Mouse (Mus musculus): ENCODE measurements around the gene 4930470P17Rik. TPM values are rescaled to one million over a fixed set of nuclear protein-coding genes. Genes with fewer than 3 reads are reported as not detected.

Gene 4930470P17Rik
- total RNA-seq, 2 experiments from 2014 or later: not detected

GRCm38 (mm10) chr2:170578588-170578987 lies 23.2 kb downstream of the 4930470P17Rik start:
- no peak for DNase-seq

DNA sequence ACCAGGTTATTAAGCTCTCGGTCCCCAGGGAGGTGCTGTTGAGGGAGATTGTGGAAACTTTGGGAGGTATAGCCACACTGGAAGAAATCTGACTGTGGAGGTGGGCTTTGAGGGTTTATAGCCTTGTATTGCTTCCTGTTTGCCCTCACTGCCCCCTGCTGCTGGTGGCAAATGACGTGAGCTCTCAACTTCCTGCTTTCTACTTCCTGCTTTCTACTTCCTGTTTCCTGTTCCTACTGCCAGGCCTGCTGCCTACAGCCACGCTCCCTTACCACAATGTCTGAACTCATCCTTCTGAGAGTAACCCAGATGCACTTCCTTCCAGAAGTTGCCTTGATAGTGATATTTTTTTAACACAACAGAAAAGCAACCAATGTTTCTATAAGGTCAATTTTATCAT lies 24.3 kb downstream of the 4930470P17Rik start:
- no peak for DNase-seq

- DNase-seq: no peak
Observed at GRCm38 (mm10) chr2:170576077-170576476, 25.7 kb downstream of the 4930470P17Rik start.

- no peak for DNase-seq
Observed at GRCm38 (mm10) chr2:170564995-170565394, 36.8 kb downstream of the 4930470P17Rik start.

DNA sequence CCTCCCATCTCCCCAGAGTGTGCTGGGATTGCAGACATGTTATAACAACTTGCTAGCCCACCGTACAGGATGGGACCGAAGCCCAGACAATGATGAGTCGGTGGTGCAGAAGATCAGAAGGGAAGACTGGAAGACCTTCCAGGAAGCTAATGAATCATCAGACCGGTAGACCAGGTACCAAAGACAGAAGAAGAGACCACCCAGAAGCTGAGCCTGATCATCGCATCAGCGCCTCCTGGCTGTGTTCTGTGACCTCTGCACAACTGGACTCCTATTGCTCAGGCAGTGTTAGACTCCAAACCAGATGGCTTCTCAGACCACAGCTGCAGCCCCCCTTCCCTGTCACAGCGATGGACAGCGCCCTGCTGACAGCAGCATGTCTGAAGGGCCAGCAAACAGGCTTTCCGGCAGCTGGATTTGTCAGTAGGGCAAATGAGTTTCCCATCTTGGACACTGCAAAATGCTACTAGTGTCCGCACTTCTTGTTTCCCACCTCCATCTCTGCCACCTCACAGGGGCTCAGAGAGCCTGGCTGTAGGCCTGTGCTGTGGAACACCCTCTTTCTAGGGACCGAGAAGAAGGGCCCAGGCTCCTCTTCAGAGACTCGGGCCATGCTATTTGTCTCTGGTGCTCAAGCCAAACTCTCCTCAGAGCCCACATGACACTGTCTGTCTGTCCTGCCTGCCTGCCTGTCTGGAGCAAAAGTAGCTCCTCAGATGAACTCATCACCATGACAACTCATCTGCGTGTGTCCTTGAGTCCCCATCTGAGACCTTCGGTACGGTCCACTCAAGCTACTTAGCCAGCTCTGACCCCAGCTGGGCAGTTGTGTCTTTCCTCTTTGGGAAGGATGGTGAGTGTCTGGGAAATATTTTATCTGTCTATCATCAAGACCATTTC lies 37.6 kb downstream of the 4930470P17Rik start:
- no peak for DNase-seq

- no peak for DNase-seq
Observed at GRCm38 (mm10) chr2:170552088-170552487, 49.7 kb downstream of the 4930470P17Rik start.

DNA sequence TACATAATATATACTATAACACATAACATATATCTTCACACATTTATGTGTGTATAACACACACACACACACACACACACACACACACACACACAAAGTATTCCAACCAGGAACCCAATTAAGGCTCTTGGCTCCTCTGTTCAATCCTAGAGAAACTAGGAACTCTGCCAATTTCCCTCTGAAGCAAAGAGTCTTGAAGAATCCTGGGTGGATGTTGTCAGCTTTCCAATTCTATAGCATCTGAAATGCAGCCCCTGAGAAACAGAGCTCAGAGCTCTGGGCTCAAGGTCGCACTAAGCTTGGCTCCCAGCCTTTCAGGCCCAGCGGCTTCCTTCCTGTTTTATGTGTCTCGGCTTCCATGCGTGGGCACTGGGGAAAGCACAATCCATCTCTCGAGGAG lies 51.6 kb downstream of the 4930470P17Rik start:
- no peak for DNase-seq

DNA sequence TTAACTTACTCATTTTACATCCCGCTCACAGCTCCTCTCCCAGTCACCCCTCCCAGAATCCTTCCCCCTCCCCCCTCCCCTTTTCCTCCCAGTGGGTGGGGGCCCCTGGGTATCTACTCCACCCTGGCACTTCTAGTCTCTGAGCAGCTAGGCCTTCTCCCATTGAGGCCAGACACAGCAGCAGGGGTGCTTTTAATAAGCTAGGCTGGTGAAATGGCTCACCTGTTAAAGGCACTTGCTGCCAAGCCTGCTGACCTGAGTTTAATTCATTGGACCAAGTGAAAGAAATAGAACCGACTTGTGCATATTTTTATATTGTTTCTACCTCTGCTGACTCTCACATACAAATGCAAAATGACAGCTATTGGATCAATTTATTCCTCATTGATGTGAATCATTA lies 52.7 kb downstream of the 4930470P17Rik start:
- no peak for DNase-seq

DNA sequence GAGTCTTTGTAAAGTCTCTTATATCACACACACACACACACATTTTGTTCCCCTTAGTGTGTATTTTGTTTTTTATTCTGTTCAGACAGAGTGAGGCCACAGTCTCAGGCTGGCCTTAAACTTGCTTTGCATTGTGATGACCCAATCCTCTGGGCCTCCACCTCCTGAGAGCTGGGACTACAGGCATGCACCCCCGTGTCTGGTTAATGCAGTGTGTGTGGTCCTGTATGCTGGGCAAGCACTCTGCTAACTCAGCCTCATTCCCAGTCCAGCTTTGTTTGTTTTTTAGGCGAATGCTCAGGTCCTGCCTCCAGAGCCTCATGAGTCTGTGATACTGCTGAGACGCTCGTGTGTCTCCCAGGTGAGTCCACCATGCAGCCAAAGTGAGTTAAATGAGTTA lies 53.8 kb downstream of the 4930470P17Rik start:
- no peak for DNase-seq

DNA sequence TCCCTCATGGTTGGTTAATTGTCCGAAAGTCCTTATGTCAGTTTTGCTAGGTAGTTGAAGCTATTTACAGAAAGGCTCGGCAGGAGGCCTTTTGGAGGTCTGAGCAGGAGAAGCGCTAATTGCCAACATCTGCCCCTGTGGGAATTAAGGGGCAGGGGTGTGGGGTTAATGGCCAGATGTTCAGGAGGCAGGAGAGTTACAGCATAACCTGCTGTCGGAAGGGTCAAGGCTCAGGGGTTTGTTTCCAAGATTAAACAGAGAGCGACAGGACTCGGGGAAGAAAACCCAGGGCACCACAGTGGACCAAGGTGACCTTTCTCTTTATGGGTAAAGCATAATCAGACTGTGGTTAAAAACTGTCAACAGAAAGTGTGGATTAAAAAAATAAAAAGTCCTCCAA lies 54.3 kb downstream of the 4930470P17Rik start:
- no peak for DNase-seq

- no peak for DNase-seq
Observed at GRCm38 (mm10) chr2:170545745-170546144, 56.1 kb downstream of the 4930470P17Rik start.

DNA sequence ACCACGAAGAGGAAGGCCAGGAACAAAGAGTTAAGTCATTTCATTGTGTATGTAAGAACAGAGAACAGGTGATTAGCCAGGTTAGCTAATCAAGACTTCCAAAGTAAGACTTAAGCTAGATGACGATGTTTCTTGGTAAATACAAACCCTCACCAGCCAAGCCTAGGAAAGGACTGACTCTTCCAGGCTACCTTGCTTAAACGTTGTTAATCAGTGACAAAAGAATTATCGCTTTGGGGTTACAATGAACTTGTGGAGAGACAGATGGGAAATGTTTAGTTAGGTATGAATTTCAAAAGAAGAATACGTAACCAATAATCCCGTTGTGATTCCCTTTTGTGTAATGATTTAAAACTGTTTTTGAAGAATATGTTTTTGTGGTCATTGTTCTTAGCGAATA lies 56.9 kb downstream of the 4930470P17Rik start:
- DNase-seq: no peak

DNA sequence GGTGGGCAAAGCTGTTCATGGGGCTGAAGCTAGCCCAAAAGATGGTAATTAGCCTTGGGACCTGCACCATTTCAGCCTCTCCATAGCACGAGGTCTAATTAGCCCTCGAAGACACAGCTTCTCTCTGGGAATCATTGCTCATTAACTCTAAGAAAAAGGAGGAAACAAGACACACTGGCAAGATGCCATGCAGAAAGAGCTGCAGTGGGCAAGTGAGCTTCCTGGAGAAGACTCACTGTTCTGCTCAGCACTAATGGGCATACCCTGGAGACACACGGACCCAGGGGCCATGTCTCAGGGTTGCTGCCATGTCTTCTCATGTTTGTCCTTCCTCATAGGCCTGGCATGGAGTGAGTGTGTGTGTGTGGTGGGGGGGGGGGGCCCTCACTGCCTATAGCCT lies 57.7 kb downstream of the 4930470P17Rik start:
- DNase-seq: no peak

DNA sequence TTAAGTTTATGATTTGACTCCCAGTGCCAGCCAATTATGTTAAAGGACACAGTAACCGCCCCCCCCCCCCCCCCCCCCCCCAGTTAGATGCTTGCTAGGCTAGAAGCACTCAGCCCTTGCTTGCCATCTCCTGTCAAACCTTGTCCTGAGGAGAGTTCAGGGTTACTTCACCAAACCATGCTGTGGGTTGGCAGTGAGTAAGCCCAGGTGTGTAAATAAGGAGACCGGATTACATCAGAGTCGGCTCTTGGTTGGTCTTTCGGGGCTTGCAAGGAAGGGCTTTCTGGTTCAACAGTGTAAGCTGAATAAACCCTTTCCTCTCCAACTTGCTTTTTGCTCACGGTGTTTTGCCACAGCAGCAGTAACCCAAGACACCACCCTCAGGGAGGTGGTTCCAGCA lies 58.2 kb downstream of the 4930470P17Rik start:
- no peak for DNase-seq

GRCm38 (mm10) chr2:170539211-170539610 lies 62.6 kb downstream of the 4930470P17Rik start:
- DNase-seq: no peak

DNA sequence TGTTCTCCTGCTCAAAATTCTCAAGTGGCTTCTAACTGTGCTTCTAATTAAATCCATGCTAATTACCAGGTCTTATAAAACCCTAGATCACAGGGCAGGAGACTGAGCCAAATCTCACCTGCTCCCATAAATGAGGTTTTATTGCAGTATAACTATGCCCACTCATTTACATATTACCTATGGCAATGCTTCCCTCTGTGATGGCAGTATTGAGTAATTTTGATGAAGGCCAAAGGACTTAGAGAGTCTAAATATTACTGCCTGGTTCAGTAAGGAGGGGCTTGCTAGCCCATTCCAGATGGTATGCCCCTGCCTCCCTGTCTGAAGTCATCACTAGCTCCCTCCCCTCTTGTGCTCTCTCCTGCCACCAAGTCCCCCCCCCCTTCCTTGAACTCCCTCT lies 66.0 kb downstream of the 4930470P17Rik start:
- DNase-seq: no peak

- no peak for DNase-seq
Observed at GRCm38 (mm10) chr2:170534803-170535174, 67.0 kb downstream of the 4930470P17Rik start.

DNA sequence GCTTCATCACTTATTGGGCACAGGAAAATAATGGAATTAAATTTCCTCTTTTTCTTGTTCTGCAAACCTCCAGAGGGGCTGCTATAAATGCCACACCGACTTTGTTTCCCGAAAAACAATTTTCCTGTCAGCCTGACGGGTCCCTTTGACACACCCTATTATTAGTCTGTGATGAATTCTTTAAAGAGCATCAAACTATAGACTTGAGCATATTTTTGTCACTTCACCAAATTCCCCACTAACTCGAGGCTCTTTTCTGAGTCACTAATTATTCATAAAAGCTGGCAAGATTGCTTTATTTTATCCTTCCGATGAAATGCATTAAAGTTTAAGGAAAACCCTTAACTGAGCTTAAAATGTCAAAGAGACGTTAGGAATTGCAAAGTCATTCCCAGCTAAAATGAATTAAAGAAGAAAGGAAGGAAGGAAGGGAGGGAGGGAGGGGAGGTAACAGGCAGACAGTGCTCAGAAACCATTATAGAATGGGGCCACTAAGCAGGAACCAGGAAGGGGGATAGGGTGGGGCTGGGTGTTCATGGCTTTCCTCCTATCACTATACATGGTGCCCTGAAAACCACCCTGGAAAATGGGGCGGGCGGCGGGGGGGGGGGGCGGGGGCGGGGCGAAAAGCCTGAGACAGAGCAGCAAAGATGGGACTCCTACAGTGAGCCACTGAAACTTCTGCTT lies 67.6 kb downstream of the 4930470P17Rik start:
- DNase-seq: no peak

- DNase-seq: no peak
Observed at GRCm38 (mm10) chr2:170530256-170530655, 71.6 kb downstream of the 4930470P17Rik start.

- DNase-seq: no peak
Observed at GRCm38 (mm10) chr2:170529766-170530165, 72.1 kb downstream of the 4930470P17Rik start.

Measured in gastrocnemius, postnatal 10 days (tissue).